Mouse (Mus musculus) pancreas, adult 10 weeks (tissue): ENCODE results near the gene Cfi. TPM values are rescaled to one million over a fixed set of nuclear protein-coding genes. Genes with fewer than 3 reads are reported as not detected.

Source experiments
- polyA plus RNA-seq: library from polyadenylated mRNA; stranded (reverse); fragments of 350-450 nt; fragmentation: Illumina TruSeq; extraction: RNeasy Lipid Tissue Mini Kit (QIAGEN cat#74804); gene quantifications from one replicate; pipeline ENCODE4 v1.2.3, GENCODE M21; 2015; ENCODE audit warnings: low read depth, low replicate concordance; ENCODE audit not compliant: insufficient read depth

The Cfi gene
- not detected for polyA plus RNA-seq

GRCm38 (mm10) chr3:129835388-129835934 lies at the start of gene Cfi:
Gene Cfi, plus strand, starts transcription at chr3:129835884.

DNA sequence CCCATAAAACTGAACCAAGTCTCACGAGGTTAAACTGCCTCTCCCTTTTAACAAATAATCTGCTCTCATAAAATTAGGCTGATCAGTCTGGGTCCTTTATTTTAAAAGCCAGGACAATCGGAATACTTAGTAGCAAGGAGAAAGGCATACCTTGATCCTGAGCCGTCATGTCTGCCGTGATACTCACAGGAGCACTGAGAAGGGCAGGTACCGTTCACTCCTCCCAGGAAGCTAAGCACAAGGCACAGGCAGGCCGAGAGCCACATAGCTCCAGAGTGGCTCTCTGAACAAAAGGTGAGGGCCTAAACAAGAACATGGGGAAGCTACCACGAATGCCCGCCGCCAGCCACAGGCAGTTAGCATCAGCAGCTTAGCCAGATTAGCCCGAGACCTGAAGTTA lies 31.9 kb upstream of the Cfi start, which contains the start of gene Lrit3:
Gene Lrit3, minus strand, starts transcription at position 266 of the 400 bp plus-strand sequence.

GRCm38 (mm10) chr3:129822206-129822775 lies 13.4 kb upstream of the Cfi start, which contains the start of gene Rrh:
Gene Rrh, minus strand, starts transcription at chr3:129822587.

GRCm38 (mm10) chr3:129831035-129831568 lies 4.6 kb upstream of the Cfi start, which contains the start of gene Gar1:
Gene Gar1, minus strand, starts transcription at chr3:129831396.

DNA sequence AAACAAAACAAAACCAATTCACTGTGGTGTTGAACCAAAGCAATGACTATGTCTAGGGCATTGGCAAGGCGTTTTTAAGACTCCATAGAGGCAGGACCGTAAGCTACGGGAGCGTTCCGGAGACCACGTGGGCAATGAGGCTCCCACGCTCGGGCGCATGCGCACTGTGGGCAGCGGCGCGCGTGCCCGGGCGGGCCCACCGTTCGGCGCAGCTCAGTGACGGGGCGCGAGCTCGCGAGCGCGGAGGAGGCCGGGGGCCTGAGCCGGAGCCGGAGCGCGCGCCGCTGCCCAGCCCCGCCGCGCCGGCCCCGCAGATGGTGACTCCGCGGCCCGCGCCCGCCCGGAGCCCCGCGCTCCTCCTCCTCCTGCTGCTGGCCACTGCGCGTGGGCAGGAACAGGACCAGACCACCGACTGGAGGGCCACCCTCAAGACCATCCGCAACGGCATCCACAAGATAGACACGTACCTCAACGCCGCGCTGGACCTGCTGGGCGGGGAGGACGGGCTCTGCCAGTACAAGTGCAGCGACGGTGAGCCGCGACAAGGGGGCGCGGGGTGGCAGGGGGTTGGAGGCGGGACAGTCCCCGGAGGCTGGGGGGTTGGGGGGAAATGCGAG lies 42.8 kb downstream of the Cfi start, which contains the start of gene Pla2g12a:
Gene Pla2g12a, plus strand, starts transcription at position 202 of the 617 bp plus-strand sequence.

GRCm38 (mm10) chr3:129901271-129901809 lies 65.7 kb downstream of the Cfi start, which contains the start of gene Casp6:
Gene Casp6, plus strand, starts transcription at chr3:129901425.

Other genes with a start within 250 kb of the Cfi start
- 5.6 TPM for gene Egf, start 80.6 kb upstream of the Cfi start, polyA plus RNA-seq
- not detected for gene Lrit3, start 31.9 kb upstream of the Cfi start, polyA plus RNA-seq
- gene Rrh, start 13.3 kb upstream of the Cfi start, polyA plus RNA-seq: not detected
- gene Gar1, start 4.5 kb upstream of the Cfi start, polyA plus RNA-seq: 6.6 TPM
- gene Pla2g12a, start 42.7 kb downstream of the Cfi start, polyA plus RNA-seq: 7.7 TPM
- gene Casp6, start 65.5 kb downstream of the Cfi start, polyA plus RNA-seq: 5.1 TPM
- 6.4 TPM for gene Mcub, start 134.3 kb downstream of the Cfi start, polyA plus RNA-seq
- 15.6 TPM for gene Sec24b, start 225.7 kb downstream of the Cfi start, polyA plus RNA-seq